Mouse (Mus musculus): ENCODE measurements at regions not wholly inside any gene's neighbourhood (a gene's known extent, or its start where the extent isn't known, plus 50 kb on each side); places are given as distances from the start of the nearest gene placed in this dataset.

GRCm38 (mm10) chr2:45514290-45515180, 397.3 kb upstream of the Zeb2 start:
- no peak for TF ChIP-seq POLR2A (IDR thresholded peaks at IDR 0.05; ENCODE audit: low read depth, low read length)
- no peak for TF ChIP-seq CTCF (conservative IDR thresholded peaks at IDR 0.05; ENCODE audit: insufficient read depth, insufficient read length, low read depth, low read length)

Data from kidney, adult 2 months (tissue).